Comparison of ENCODE assay signal across 8 mouse cellular contexts in genomic region chr9:51977439-51978000, GRCm38 (mm10). TPM values are rescaled to one million over a fixed set of nuclear protein-coding genes. Genes with fewer than 3 reads are reported as not detected.
A peak's percentile ranks its signal among the peaks of the same experiment; 100 is the strongest.
DNase-seq lines count a peak whose midpoint lies in the region; ATAC-seq and TF ChIP-seq lines count a peak whose summit lies in the region.

No protein-coding gene starts in this region.

- H3K9ac ChIP-seq in CH12.LX (ENCODE audit: insufficient read depth, low read depth): no peak overlapping the region
- no peak overlapping the region for H3K9ac ChIP-seq in forebrain, embryonic 12.5 days
- H3K9ac ChIP-seq in heart, postnatal 0 days (replicated peaks; ENCODE audit: low read depth, low read length): no peak overlapping the region
- no peak overlapping the region for H3K9ac ChIP-seq in liver, embryonic 15.5 days
- no peak overlapping the region for H3K9ac ChIP-seq in neural tube, embryonic 14.5 days (replicated peaks; ENCODE audit: low read depth, low read length)

- H3K27me3 ChIP-seq in CH12.LX (replicated peaks): no peaks in the 10 kb centered on the region
- H3K27me3 ChIP-seq in forebrain, embryonic 12.5 days: no peaks in the 10 kb centered on the region
- H3K27me3 ChIP-seq in heart, postnatal 0 days (ENCODE audit: control insufficient read depth, insufficient read depth, low read length): no peaks in the 10 kb centered on the region
- no peaks in the 10 kb centered on the region for H3K27me3 ChIP-seq in liver, embryonic 15.5 days
- no peaks in the 10 kb centered on the region for H3K27me3 ChIP-seq in neural tube, embryonic 14.5 days (ENCODE audit: control insufficient read depth, insufficient read depth, low read length)
- H3K27me3 ChIP-seq in testis, adult 2 months (ENCODE audit: control insufficient read depth, insufficient read depth, low read length): no peaks in the 10 kb centered on the region

- no peak for TF ChIP-seq POLR2A in CH12.LX (IDR thresholded peaks at IDR 0.05; ENCODE audit: low read depth, low read length)
- TF ChIP-seq POLR2A in testis, adult 2 months (IDR thresholded peaks at IDR 0.05; ENCODE audit: control insufficient read depth, low read depth, low read length): no peak

- H3K79me2 ChIP-seq in CH12.LX (replicated peaks; ENCODE audit: control insufficient read depth, extremely low read depth, insufficient read depth, poor library complexity, severe bottlenecking): no peaks in the 10 kb centered on the region

- H3K4me1 ChIP-seq in CH12.LX (ENCODE audit: control insufficient read depth in 1 of 2, insufficient read depth in 2 of 2): peaks cover 0 to 9% of the 10 kb centered on the region in 2 experiments; a peak in 2 of 4 replicates
- no peaks in the 10 kb centered on the region for H3K4me1 ChIP-seq in forebrain, embryonic 12.5 days
- H3K4me1 ChIP-seq in heart, postnatal 0 days (ENCODE audit: control insufficient read depth, insufficient read depth): 0 out of 2 replicates have a peak, but pooled peaks cover 7% of the 10 kb centered on the region
- no peaks in the 10 kb centered on the region for H3K4me1 ChIP-seq in liver, embryonic 15.5 days (replicated peaks)
- H3K4me1 ChIP-seq in neural tube, embryonic 14.5 days (ENCODE audit: control insufficient read depth, insufficient read depth, low read length): no peaks in the 10 kb centered on the region
- no peaks in the 10 kb centered on the region for H3K4me1 ChIP-seq in testis, adult 2 months (ENCODE audit: control insufficient read depth, insufficient read depth, low read length)

- dilution Hi-C loops in CH12.LX (cut with MboI; ENCODE audit: extremely low pct_ligation_motif_present, extremely low pct_unique_long_range_greater_than_20kb, low sequenced_read_pairs): no loop called here

- in situ Hi-C loops in CH12.LX (cut with MboI; ENCODE audit: low pct_ligation_motif_present, low pct_unique_long_range_greater_than_20kb, low sequenced_read_pairs): loop anchor here (25.0 kb wide), 1 partner anchor 385 kb away; no protein-coding TSS in a partner anchor

- no peak overlapping the region for H3K4me3 ChIP-seq in CH12.LX (replicated peaks in 1 of 3; ENCODE audit: low read depth in 2 of 3, low read length in 2 of 3, poor library complexity in 1 of 3)
- no peak overlapping the region for H3K4me3 ChIP-seq in forebrain, embryonic 12.5 days (replicated peaks)
- no peak overlapping the region for H3K4me3 ChIP-seq in heart, postnatal 0 days (ENCODE audit: low read depth, low read length)
- H3K4me3 ChIP-seq in liver, embryonic 15.5 days (replicated peaks): no peak overlapping the region
- no peak overlapping the region for H3K4me3 ChIP-seq in neural tube, embryonic 14.5 days (ENCODE audit: low read depth, low read length)
- no peak overlapping the region for H3K4me3 ChIP-seq in testis, adult 2 months (ENCODE audit: control insufficient read depth, low read depth, low read length)

- H3K9me3 ChIP-seq in CH12.LX (replicated peaks; ENCODE audit: low read length): no peaks in the 10 kb centered on the region
- no peaks in the 10 kb centered on the region for H3K9me3 ChIP-seq in forebrain, embryonic 12.5 days
- no peaks in the 10 kb centered on the region for H3K9me3 ChIP-seq in heart, postnatal 0 days (replicated peaks; ENCODE audit: control insufficient read depth, low read length)
- no peaks in the 10 kb centered on the region for H3K9me3 ChIP-seq in liver, embryonic 15.5 days (replicated peaks)
- no peaks in the 10 kb centered on the region for H3K9me3 ChIP-seq in neural tube, embryonic 14.5 days (ENCODE audit: control insufficient read depth, low read length)

- no peaks in the 10 kb centered on the region for H3K36me3 ChIP-seq in CH12.LX (replicated peaks in 1 of 2; ENCODE audit: control insufficient read depth in 1 of 2, insufficient read depth in 1 of 2, low read length in 1 of 2)
- H3K36me3 ChIP-seq in forebrain, embryonic 12.5 days (replicated peaks): no peaks in the 10 kb centered on the region
- H3K36me3 ChIP-seq in heart, postnatal 0 days (replicated peaks; ENCODE audit: control insufficient read depth, insufficient read depth, low read length): no peaks in the 10 kb centered on the region
- H3K36me3 ChIP-seq in liver, embryonic 15.5 days (replicated peaks): no peaks in the 10 kb centered on the region
- H3K36me3 ChIP-seq in neural tube, embryonic 14.5 days (ENCODE audit: control insufficient read depth, insufficient read depth, low read length): no peaks in the 10 kb centered on the region
- H3K36me3 ChIP-seq in testis, adult 2 months (ENCODE audit: control insufficient read depth, insufficient read depth, low read length): no peaks in the 10 kb centered on the region

- peak; percentile 71; the same call in 1 of the 2 replicates for ATAC-seq in forebrain, embryonic 12.5 days (ENCODE audit: low FRiP score)
- peak; percentile 88 for ATAC-seq in heart, postnatal 0 days (ENCODE audit: insufficient read depth, low read depth)
- ATAC-seq in liver, embryonic 15.5 days (ENCODE audit: insufficient read depth): peak; percentile 34; the same call in 1 of the 2 replicates
- ATAC-seq in neural tube, embryonic 14.5 days (ENCODE audit: low read depth): peak; percentile 78

- no peak overlapping the region for H3K27ac ChIP-seq in CH12.LX (ENCODE audit: insufficient read depth, low read depth)
- no peak overlapping the region for H3K27ac ChIP-seq in forebrain, embryonic 12.5 days
- H3K27ac ChIP-seq in heart, postnatal 0 days (ENCODE audit: low read depth): 0 out of 2 replicates have a peak overlapping the region, but pooled peaks have one; percentile 25
- no peak overlapping the region for H3K27ac ChIP-seq in liver, embryonic 15.5 days (replicated peaks)
- no peak overlapping the region for H3K27ac ChIP-seq in neural tube, embryonic 14.5 days (ENCODE audit: low read depth, low read length)
- H3K27ac ChIP-seq in testis, adult 2 months (ENCODE audit: control insufficient read depth, insufficient read depth, low read depth, low read length): no peak overlapping the region

- DNase-seq in CH12.LX (ENCODE audit: extremely low read depth): peak; percentile 76
- peak; percentile 53 for DNase-seq in c-Kit-positive CD71-positive TER-119-negative erythroid progenitor cells, embryonic 14.5 days (ENCODE audit: low read depth)
- peak; percentile 76 for DNase-seq in heart, postnatal 0 days (ENCODE audit: low spot score)
- DNase-seq in kidney, postnatal 25 days: peak; percentile 93 to 94

- no peak overlapping the region for H3K4me2 ChIP-seq in CH12.LX (ENCODE audit: insufficient read depth, low read depth, poor library complexity, severe bottlenecking)
- H3K4me2 ChIP-seq in forebrain, embryonic 12.5 days: no peak overlapping the region
- H3K4me2 ChIP-seq in heart, postnatal 0 days (ENCODE audit: low read depth, low read length): no peak overlapping the region
- no peak overlapping the region for H3K4me2 ChIP-seq in liver, embryonic 15.5 days
- H3K4me2 ChIP-seq in neural tube, embryonic 14.5 days (ENCODE audit: low read depth, low read length): no peak overlapping the region

- 46% methylated on average over 5 of the region's 5 CpGs for WGBS in forebrain, embryonic 12.5 days
- WGBS in heart, postnatal 0 days: 38% methylated on average over 5 of the region's 5 CpGs
- 34% methylated on average over 5 of the region's 5 CpGs for WGBS in liver, embryonic 15.5 days (ENCODE audit: insufficient replicate concordance)
- 44% methylated on average over 5 of the region's 5 CpGs for WGBS in neural tube, embryonic 14.5 days

- peak; percentile 51 to 86 for TF ChIP-seq CTCF in CH12.LX (conservative IDR thresholded peaks at IDR 0.05 in 1 of 2, IDR thresholded peaks at IDR 0.05 in 1 of 2; ENCODE audit: low read depth in 2 of 2, low read length in 2 of 2)
- TF ChIP-seq CTCF in heart, postnatal 0 days (IDR thresholded peaks at IDR 0.05; ENCODE audit: low read depth): peak; percentile 88
- peak; percentile 61; the same call in 1 of the 2 replicates for TF ChIP-seq CTCF in testis, adult 2 months (IDR thresholded peaks at IDR 0.05; ENCODE audit: control insufficient read depth, insufficient read depth, insufficient replicate concordance, low read depth, low read length)

- peak; percentile 71 for TF ChIP-seq RAD21 in CH12.LX (IDR thresholded peaks at IDR 0.05; ENCODE audit: low read depth, low read length)

- no peak for TF ChIP-seq EP300 in CH12.LX (IDR thresholded peaks at IDR 0.05; ENCODE audit: low read length)
- TF ChIP-seq EP300 in heart, postnatal 0 days (IDR thresholded peaks at IDR 0.05; ENCODE audit: low read depth): no peak

TF ChIP-seq in CH12.LX, 34 proteins besides CTCF, POLR2A, EP300 and RAD21 (continues in another document):
- TF ChIP-seq ZC3H11A (IDR thresholded peaks at IDR 0.05; ENCODE audit: low read depth, low read length) (no peak), TBP (conservative IDR thresholded peaks at IDR 0.05; ENCODE audit: low read depth, low read length) (no peak), BHLHE40 (IDR thresholded peaks at IDR 0.05; ENCODE audit: low read depth, low read length) (peak; percentile 43), MYC (IDR thresholded peaks at IDR 0.05; ENCODE audit: low read depth, low read length) (0 out of 2 replicates have a peak, but pooled peaks have one; percentile 14), ETS1 (conservative IDR thresholded peaks at IDR 0.05; ENCODE audit: low read depth, low read length) (0 out of 2 replicates have a peak, but pooled peaks have one; percentile 13), ELF1 (IDR thresholded peaks at IDR 0.05; ENCODE audit: low read depth, low read length) (0 out of 2 replicates have a peak, but pooled peaks have one; percentile 17), NELFE (IDR thresholded peaks at IDR 0.05; ENCODE audit: low read depth, low read length) (no peak), SIN3A (IDR thresholded peaks at IDR 0.05; ENCODE audit: low read length) (no peak), SMC3 (IDR thresholded peaks at IDR 0.05; ENCODE audit: low read depth, low read length) (peak; percentile 74), UBTF (IDR thresholded peaks at IDR 0.05; ENCODE audit: low read depth, low read length) (no peak), GABPA (IDR thresholded peaks at IDR 0.05; ENCODE audit: insufficient replicate concordance, low read depth, low read length) (no peak), IRF4 (IDR thresholded peaks at IDR 0.05; ENCODE audit: low read depth, low read length) (0 out of 2 replicates have a peak, but pooled peaks have one; percentile 14), MAZ (IDR thresholded peaks at IDR 0.05; ENCODE audit: low read depth, low read length) (no peak)

RNA-seq across cellular contexts. Expression of gene Fdx1, which starts 14.2 kb away (rescaled TPM):
- total RNA-seq in CH12.LX (2012; rRNA removed) (35.2 and 41.6 TPM in 2 replicates), CH12.LX (2014; rRNA removed) (69.2 and 80.0 TPM in 2 replicates)
- 44.4 and 51.1 TPM in 2 replicates for polyA plus RNA-seq in CH12.LX (2012; ENCODE audit: insufficient read length, low read depth)
- polyA plus RNA-seq in forebrain, embryonic 12.5 days (2016; fragmentation: Nextera tagmentation; extraction: Ambion mirVana): 48.7 and 50.6 TPM in 2 replicates
- 56.1 and 89.3 TPM in 2 replicates for total RNA-seq in heart, postnatal 0 days (2014; rRNA removed; ENCODE audit: low replicate concordance)
- polyA plus RNA-seq in heart, postnatal 0 days (2015; fragmentation: Nextera tagmentation; extraction: Ambion mirVana): 183 and 200 TPM in 2 replicates
- polyA plus RNA-seq in liver, embryonic 15.5 days (2015; fragmentation: Nextera tagmentation; extraction: Ambion mirVana): 33.8 and 34.9 TPM in 2 replicates
- 42.1 and 48.7 TPM in 2 replicates for polyA plus RNA-seq in neural tube, embryonic 14.5 days (2014; fragmentation: Nextera tagmentation; extraction: Ambion mirVana)
- polyA plus RNA-seq in testis, adult 2 months (2012; rRNA removed): 57.4 and 58.6 TPM in 2 replicates

Comparison
In these comparisons a context has a peak if more than half of its experiments do, and no peak if none do; other contexts are left out.
1. ATAC-seq: peak in every context shown above with its lines; median percentile 88 in heart, postnatal 0 days; 78 in neural tube, embryonic 14.5 days; 71 in forebrain, embryonic 12.5 days; 34 in liver, embryonic 15.5 days.